Mouse (Mus musculus) kidney, postnatal 4 days (tissue): Measurements from ENCODE around the gene Setmar.

Source experiments
- DNase-seq, 2 experiments: peaks; one replicate each; pipeline ENCODE4 v3.0.0; 2021; ENCODE audit warnings: mixed read lengths in 2 of 2

The Setmar gene

GRCm38 (mm10) chr6:108064918-108065526, at the start of gene Setmar:
TSS of gene Setmar (plus strand) at chr6:108065045.
- peak; percentile 99 for DNase-seq

GRCm38 (mm10) chr6:108021646-108022045, 43.2 kb upstream of the Setmar start:
- no peak for DNase-seq

GRCm38 (mm10) chr6:108055041-108055440, 9.8 kb upstream of the Setmar start:
- DNase-seq = peak; percentile 61 to 65

GRCm38 (mm10) chr6:108055946-108056345, 8.9 kb upstream of the Setmar start:
- no peak for DNase-seq

- DNase-seq = no peak
Measured at GRCm38 (mm10) chr6:108057353-108057752, 7.5 kb upstream of the Setmar start.

- no peak for DNase-seq
Measured at GRCm38 (mm10) chr6:108058066-108058465, 6.8 kb upstream of the Setmar start.

- DNase-seq = no peak
Measured at GRCm38 (mm10) chr6:108061121-108061520, 3.7 kb upstream of the Setmar start.

GRCm38 (mm10) chr6:108065583-108065982, 738 bp downstream of the Setmar start:
- peak; percentile 85 to 93 for DNase-seq

GRCm38 (mm10) chr6:108070947-108071346, 6.1 kb downstream of the Setmar start:
- DNase-seq = no peak

GRCm38 (mm10) chr6:108073071-108073470, 8.2 kb downstream of the Setmar start:
- DNase-seq = no peak

- DNase-seq = no peak
Measured at GRCm38 (mm10) chr6:108073931-108074330, 9.1 kb downstream of the Setmar start.

- DNase-seq = no peak
Measured at GRCm38 (mm10) chr6:108074624-108075023, 9.8 kb downstream of the Setmar start.

GRCm38 (mm10) chr6:108075857-108076256, 11.0 kb downstream of the Setmar start:
- DNase-seq = no peak

GRCm38 (mm10) chr6:108091296-108091695, 26.5 kb downstream of the Setmar start:
- no peak for DNase-seq

GRCm38 (mm10) chr6:108092646-108093045, 27.8 kb downstream of the Setmar start:
- DNase-seq = no peak

GRCm38 (mm10) chr6:108093449-108093848, 28.6 kb downstream of the Setmar start:
- no peak for DNase-seq

GRCm38 (mm10) chr6:108095445-108095844, 30.6 kb downstream of the Setmar start:
- no peak for DNase-seq

- peak; percentile 69 to 81 for DNase-seq
Measured at GRCm38 (mm10) chr6:108098171-108098845, 33.5 kb downstream of the Setmar start.

GRCm38 (mm10) chr6:108098846-108099217, 34.0 kb downstream of the Setmar start:
- DNase-seq = no peak

- peak; percentile 64 to 77 for DNase-seq
Measured at GRCm38 (mm10) chr6:108101936-108102830, 37.3 kb downstream of the Setmar start.

- DNase-seq = no peak
Measured at GRCm38 (mm10) chr6:108107376-108107775, 42.5 kb downstream of the Setmar start.

- no peak for DNase-seq
Measured at GRCm38 (mm10) chr6:108110336-108110735, 45.5 kb downstream of the Setmar start.

- no peak for DNase-seq
Measured at GRCm38 (mm10) chr6:108111693-108112092, 46.8 kb downstream of the Setmar start.

- DNase-seq = no peak
Measured at GRCm38 (mm10) chr6:108114971-108115370, 50.1 kb downstream of the Setmar start.
